Mouse (Mus musculus) hindlimb bud, embryonic 11.5 days (tissue): ENCODE data around the gene Rangap1.

Source experiments
- DNase-seq: peaks from one replicate; pipeline ENCODE4 v3.0.0-alpha.2; 2012; ENCODE audit warnings: low read depth, low spot score; ENCODE audit errors: extremely low spot score

The Rangap1 gene

DNA sequence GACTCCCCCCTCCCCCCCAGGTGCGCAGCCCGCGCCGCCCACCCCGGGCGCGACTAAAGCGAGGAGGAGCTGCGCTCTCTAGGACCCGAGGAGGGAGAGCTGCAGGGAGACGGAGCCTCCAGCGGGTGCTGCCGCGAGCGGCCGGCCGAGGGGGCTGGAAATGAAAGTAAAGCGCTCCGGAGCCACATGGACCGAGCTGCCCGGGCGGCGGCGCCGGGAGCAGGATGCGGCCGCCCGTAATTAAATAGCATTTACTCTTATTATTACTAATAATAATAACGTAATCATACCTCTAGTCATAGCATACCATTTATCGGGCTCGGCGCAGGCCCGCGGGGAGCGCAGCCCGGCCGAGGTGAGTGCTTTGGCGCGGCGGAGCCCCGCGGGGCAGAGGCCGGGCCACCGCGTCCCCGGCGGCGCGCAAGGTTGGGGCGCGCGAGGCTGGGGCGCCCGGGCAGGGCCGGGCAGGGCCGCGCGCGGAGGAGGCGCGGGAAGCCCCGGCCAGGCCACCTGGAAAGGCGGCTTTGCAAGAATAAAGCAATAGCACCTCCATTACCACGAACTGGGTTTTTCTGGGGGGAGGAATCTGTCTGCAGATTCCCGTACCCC lies at the start of gene Rangap1, which contains the start of gene Zc3h7b:
Rangap1 (minus strand) TSS at position 539 of the 609 bp plus-strand sequence.
Zc3h7b (plus strand) TSS at position 66 of the 609 bp plus-strand sequence.
- DNase-seq: no peak

DNA sequence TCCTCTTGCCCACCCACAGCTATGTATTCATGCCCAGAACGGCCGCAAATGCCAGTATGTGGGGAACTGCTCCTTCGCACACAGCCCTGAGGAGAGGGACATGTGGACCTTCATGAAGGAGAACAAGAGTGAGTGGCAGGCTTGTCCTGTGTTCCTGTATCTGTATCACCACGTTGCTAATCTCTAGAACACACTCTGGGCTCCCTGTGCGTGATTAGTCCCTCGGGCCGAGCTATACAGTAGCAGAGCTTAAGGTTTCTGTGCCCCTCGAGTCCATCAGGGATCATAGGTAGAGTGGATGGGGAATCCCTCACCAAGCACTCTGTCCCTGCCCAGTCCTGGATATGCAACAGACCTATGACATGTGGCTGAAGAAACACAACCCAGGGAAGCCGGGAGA lies 47.1 kb upstream of the Rangap1 start:
- DNase-seq: no peak

DNA sequence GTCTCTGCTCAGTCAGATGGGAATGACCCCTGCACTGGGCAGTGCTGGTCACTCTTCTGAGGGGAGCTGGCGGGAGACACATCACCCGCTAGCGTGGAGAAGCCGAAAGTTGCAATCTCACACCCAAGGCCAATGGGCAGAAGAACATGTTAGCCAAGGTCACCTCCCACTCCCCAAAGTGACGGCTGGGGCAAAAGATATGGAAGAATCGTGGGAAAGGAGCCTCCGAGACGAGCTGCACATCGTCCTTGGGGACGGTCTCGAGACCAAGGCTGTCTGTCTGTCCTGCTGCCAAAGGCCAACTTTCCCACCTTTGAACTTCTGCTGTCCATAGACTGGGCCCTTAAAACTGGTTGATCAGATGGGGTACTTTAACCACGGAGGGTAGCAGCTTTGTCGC lies 42.2 kb upstream of the Rangap1 start:
- no peak for DNase-seq

DNA sequence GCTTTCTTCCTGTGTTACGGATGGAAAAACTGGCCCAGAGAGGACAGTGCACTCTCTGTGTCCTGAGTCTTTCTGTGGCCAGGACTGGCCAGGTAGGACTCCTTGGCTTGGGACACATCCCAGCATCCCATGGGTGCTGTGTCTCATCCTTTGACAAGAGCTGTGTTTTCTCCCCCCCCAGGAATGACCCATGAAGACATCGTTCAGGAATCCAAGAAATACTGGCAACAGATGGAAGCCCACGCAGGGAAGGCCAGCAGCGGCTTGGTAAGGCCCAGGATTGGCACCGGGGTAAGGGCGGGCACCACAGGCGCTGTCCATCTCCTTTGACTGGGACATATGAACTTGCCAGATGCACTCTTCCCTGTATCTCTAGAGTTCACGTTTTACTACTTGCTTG lies 40.4 kb upstream of the Rangap1 start:
- DNase-seq: no peak

DNA sequence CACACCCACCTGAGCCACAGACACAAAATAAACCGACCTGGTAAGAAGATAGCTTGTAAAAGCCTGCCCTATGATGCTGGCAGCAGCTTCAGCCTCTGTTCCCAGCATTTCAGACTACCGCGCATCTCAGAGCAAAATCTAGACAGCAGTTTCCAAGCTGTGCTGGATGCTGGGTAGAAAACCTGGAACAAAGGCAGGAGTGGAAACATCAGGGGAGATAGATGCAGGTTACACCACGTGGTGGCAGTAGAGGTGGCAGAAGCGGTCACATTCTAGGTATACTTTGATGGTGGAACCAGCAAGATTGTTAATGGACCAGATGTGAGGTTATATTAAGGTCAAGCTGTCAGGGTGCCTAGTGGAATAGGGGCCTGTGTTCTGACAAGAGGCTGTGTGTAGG lies 39.4 kb upstream of the Rangap1 start:
- no peak for DNase-seq

DNA sequence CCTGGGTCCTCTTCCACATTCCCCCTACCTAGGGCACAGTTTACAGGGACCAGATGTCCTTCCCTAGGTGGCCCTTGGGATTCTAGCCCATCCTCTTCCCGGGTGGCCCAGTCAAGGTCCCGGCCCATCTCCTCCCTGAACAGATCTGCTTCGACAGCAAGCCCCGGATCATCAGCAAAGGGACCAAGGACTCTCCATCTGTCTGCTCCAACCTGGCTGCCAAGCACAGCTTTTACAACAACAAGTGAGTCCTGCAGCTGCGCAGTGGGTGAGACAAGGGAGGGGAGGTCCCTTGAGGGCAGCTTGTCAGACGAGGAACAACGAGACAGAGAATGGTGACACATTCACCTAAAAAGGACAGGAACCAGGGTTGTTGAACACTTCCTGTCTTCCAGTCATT lies 36.5 kb upstream of the Rangap1 start:
- no peak for DNase-seq

DNA sequence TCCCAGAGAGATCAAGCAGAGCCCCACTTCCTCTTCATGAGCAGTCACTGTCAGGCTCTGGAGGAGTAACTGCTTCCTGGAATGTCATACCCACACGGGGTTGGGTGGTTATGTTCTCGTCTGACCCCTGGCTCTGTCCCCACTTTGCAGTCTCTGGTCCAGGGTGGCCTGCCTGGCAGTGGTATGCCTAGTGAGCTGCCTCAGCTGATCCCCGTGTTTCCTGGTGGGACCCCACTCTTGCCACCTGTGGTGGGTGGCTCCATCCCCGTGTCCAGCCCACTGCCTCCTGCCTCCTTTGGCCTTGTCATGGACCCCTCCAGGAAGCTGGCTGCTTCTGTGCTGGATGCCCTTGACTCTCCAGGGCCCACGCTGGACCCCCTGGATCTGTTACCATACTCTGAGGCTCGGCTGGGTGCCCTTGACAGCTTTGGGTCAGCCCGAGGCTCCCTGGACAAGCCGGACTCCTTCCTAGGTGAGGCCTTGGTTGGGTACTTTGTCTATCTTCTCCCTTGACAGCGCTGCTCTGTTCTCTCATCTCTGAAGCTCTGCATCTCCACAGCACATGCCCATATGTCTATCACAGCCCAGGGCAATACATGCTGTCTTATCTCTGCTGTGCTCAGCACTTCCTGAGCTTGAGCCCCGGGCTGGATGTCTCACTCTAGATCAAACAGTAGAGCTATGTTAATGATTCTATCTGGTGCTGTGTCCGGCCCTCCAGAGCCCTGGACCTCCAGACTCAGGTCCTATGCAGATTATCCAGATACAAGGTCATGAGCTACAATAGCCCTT lies 31.5 kb upstream of the Rangap1 start:
- DNase-seq: no peak

DNA sequence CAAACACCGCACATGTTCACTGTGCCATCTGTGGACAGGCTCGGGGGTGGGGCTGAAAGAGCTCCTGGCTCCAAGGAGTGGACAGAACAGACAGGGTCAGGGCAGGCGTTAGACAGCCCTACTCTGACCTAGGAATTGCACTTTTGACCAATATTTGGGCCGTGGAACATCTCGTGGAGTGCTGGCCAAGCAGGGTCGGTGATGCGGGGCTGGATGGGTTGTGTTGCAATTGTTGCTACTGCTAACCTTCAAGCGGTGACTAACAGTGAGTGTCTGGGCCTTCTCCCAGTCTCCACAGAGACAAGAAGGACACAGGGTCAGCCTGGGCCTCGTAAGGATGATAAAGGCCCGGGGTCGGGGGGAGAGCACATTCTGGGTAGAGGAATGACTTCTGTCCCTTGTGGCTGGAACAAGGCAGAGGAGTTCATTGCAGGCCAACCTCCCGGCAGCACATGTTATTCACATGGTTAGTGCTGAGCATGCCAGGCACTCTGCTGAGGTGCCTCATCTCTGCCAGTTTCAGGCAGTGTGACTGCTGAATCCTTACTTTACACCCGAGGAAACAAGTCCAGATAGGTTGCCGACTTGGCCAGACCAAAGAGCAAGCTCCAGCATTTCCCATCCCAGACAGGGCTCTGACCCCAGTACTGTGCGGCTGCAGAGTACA lies 29.3 kb upstream of the Rangap1 start:
- DNase-seq: no peak

DNA sequence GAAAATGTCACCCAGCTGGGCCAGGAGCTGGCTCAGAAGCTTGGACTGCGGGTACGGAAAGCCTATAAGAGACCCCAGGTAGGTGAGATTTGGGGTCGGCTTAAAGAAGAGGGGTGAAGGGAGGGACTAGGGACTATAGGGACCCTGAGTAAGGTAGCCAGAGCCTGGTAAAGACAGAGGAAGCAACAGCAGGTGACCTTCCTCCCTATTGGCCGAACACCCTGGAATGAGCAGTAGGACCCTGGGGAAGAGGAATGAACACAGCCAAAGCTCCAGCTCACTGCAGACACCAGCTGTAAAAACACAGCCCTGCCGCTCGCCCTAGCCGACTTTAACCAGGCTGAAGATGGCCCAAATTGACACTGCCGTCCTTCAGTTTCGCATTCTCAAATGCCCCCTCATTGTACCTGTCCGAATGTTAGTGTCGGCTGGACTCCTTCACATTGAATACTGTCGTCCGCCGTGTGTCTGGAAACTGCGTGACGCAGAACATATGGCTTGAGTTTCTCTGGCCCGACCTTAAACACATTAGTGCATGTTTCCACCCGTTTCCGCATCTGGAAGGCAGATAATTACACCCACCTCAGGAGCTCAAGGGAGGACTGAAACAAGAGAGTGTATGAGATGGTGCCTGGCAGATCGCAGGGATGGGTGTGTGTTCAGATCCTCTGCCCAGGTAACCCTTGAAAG lies 27.2 kb upstream of the Rangap1 start:
- no peak for DNase-seq

DNA sequence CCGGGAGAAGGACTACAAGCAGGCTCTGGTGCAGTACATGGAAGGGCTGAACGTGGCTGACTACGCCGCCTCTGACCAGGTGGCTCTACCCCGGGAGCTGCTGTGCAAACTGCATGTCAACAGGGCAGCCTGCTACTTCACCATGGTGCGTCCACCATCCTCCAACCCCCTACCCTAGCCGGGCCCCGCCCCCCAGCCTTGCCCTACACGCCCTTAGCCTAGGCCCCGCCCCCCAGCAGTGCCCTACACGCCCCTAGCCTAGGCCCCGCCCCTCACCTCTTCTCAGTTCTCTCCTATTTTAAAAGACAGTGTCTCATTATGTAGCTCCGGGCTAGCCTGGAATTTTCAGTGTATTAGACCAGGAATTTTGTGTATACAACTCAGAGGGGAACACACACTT lies 23.7 kb upstream of the Rangap1 start:
- DNase-seq: no peak

DNA sequence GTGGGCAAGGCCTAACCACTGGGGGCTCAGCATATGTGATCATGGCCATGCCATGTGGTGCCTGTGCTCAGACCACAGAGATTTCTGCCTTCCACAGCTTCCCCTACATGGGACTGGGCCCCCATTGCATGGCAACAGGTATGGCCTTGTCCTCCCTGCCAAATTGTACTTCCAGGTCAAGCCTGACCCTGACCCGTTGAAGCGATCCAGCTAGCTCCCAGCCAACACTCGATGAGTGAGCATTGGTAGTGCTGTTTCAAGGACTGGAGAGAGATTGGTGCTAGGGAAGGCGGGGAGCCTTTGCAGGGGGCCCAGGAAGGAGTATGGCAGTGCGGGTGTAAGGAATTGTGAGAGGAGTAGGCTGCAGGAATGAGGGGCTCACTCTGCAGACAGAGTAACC lies 21.1 kb upstream of the Rangap1 start:
- DNase-seq: no peak

DNA sequence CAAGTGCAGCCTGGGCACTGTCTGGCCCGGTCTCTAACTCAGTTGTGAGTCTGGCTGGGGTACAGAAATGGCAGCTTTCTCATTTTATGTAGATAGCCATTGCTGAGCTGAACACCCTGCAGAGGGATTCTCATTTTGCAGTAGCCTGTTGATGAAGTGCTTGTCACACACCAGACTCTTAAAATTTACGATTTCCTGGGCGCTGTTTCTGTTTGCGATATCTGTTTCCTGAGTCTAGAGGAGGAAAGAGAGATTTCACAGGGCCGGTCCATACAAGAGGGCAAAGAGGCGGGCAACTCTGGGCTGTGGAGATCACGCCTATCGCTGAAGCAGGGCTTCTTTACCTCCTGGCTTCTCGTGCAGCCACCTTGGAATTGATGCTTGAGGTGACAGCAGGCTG lies 20.3 kb upstream of the Rangap1 start:
- no peak for DNase-seq

DNA sequence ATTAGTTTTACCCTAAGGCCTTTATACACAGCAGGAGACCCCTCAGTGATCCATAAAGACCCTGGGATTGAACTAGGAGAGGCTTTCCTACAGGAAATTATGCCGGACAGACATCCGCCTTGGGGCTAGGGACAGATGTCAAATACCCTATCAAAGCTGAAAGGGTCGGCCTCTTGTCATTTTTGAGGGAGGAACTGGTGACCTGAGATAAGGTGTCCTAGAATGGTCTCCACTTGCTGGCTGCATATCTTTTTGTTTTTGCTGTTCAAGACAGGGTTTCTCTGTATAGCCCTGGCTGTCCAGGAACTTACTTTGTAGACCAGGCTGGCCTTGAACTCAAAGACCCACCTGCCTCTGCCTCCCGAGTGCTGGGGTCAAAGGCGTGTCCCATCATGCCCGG lies 19.2 kb upstream of the Rangap1 start:
- no peak for DNase-seq

DNA sequence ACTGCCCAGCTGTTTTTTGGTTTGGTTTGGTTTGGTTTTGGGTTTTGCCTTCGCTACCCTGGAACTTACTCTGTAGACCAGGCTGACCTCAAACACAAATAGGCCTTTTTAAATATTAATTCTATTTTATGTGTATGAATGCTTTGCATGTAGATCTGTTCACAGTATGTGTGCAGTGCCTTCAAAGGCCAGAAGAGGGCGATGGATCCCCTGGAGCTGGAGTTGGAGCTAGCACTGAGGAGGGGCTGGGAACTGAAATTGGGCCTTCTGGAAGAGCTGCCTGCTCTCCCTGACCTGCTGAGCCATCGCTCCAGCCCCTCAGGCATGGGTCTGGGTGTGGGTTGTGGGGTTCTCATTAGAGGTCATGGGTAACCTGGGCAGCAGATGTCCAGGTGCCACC lies 16.6 kb upstream of the Rangap1 start:
- no peak for DNase-seq

DNA sequence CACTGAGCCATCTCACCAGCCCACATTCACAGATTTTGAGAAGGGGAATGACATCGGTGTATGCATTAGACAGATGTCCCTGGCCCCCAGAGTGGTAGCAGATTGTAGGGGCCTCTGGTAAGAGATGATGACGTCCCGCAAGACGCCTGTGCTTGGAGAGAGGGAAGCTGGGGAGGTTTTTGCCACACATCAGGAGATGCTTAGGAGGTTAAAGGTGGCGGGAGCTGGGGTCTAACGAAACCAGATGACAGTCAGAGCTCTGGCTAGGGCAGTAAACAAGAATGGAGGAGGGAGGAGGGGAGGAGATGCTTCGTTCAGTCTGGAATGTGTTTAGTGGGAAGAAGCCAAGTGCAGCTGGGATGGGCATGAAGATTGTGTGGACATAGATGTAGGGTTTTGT lies 16.1 kb upstream of the Rangap1 start:
- DNase-seq: no peak

DNA sequence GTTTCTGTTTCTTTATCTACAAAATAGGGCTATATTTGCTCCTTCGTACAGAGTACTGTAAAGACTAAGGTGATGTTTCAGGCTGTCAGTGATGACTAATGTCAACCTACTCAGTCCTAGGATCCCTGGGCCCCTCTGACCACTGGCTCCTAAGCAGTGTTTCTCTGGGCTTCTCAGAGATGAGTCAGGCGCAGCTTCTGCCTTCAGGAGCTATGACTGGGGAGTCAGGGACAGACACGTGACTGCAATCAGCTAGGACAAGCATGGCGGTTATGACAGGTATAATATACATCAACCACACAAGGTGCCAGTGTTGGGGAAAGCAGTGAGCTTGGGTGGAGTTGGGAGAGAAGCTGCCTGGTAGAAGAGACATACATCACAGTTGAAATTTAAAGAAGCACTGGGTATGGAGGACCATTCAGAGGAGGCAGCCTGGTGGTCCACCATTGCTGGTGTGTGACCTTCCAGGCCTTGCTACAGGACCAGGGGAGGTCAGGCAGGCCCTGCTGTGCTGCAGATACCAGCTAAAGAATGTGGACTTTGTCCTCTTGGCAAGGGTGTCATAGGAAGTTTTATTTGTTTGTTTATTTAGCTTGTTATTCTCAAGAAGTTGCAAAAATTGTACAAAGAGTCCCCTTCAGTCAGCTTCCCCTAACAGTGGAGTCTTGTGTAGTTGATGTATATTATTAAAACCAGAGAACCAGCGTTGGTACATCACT lies 15.2 kb upstream of the Rangap1 start:
- DNase-seq: no peak

DNA sequence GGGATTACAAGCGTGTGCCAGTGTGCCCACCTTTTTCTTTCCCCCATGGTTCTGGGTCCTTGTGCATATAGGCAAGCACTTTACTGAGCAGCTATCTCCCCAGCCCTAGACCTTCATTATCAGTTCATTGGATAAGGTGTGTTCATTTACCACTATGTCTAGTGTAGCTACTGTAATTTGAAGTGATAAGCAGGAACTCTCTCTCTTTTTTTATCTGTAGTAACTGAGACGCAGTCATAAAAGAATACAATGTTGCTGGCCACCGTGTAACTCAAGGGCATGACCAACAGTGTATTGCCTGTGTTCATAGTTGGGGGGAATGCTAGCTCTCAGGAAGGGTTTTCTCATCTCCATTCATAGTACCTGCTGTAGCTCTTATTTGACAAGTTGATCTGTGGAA lies 14.2 kb upstream of the Rangap1 start:
- no peak for DNase-seq

DNA sequence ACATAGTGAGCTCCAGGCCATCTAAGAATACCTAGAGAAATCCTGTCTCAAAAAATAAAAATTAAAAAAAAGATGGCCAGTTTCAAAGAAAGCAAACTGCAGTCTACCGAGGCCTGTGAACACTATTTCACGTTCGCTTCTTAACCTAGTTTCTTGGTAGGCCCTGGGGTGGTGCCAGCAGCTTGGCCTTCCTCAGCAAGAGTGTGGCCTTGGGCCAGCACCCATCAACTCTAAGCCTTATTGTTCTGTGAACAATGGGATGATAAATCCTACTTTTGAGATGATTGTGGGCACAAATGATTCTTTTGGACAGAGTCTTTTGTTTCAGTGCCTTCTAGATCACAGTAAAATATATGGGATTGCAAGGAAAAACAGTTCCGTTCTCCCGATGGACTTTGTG lies 13.4 kb upstream of the Rangap1 start:
- DNase-seq: no peak

DNA sequence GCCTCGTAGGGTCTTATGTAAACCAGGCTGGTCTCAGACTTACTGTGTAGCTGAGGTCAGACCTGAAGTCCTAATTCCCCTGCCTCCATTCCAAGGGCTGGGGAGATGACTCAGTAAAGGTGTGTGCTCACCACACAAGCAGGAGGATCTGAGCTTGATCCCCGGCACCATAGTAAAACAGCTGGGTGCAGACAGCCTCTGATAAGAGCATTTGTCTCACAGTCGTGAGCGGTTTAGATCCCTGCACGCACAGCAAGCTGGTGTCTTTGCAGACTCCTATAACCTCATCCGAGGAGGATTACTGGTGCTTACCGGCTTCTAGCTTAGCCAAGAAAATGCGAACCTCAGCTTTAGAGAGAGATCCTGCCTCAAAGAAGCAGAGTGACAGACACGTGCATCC lies 8.3 kb upstream of the Rangap1 start:
- no peak for DNase-seq

DNA sequence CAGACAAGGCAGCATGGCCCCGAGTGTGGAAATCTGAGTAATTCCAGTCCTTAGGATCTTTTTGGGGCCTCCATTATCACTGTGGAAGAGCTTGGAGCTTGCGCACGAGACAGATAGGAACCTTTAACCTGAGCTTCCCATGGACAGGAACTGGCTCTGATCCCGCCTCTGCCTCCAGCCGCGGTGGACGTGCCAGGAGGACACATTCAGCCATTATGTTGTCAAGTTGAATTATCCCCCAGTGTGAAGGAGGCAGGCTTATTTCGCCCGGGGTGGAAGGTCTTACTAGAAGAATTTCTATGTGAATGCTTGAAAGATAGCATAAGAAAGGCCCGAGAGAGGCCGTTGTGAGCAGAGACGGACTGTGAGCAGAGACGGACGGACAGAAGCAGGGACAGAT lies 4.4 kb upstream of the Rangap1 start:
- no peak for DNase-seq

DNA sequence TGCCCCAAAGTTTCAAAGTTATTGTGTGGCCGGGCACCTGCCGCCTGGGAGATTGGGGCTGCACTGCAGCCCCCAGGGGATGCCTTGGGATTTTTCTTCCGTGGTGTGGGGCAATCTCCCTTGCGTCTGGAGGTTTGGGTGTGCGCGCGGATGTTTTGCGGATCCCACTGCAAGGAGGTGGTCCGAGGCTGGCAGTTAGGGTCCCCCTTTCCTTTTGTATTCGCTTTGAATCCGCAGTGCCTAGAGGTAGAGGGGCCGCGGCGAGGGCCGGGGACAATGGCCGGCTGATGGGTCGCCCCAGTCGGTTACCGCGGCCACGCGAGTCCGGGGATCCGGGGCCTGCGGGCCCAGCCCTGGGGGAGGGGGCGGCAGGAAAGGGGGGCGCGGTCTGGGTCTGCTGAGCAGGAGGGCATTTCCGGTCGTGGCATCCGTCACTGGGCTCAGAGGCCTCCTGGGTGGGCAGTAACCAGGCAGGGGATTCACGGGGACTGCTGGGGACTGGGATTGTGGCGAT lies 328 bp upstream of the Rangap1 start:
- no peak for DNase-seq
